Comparison of ENCODE assay signal across 23 mouse cellular contexts in the genomic region with DNA sequence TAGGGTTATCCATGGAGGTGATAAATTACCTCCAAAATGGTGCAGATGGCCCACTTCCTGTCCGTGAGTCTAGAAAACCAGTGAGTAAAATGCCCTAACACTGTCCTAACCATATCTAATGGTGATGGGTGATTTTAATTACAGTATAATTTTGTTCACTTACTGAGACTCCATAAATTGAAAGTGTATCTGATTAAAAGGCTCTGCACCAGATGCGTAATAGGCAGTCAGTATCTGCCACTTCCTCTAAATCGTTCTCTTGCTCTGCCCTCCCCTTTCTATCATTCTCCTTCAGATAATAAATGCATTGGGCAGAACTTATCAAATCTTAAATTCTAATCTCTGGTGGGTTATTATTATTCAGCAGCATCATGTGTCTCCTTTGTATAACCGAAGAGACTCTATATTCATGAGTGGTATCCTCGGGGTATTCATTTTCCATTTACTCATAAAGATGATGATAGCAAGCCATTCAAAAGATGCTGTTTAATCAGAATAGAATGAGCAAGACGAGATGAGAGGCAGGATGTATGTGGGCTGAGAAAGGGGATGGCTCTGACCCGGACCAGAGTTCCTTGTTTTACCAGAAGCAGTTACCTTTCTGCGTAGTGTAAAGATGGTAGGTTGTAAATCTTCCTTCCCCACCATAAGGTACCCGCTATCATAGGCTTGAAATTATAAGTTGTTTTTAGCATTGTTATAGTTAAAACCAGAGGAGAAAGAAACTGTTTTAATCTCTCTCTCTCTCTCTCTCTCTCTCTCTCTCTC. TPM values are rescaled to one million over a fixed set of nuclear protein-coding genes. Genes with fewer than 3 reads are reported as not detected.
DNase-seq lines count a peak whose midpoint lies in the region; ATAC-seq and TF ChIP-seq lines count a peak whose summit lies in the region.
"Had no signal": no experiment of that assay in that cellular context is flagged by ENCODE, and none has a peak within 500 bp of the region (broad histone marks: within the 10 kb centered on the region; RNA-seq: fewer than 3 reads in every experiment).

No protein-coding gene starts in this region.

- no peak for TF ChIP-seq CTCF in brain, embryonic 14.5 days (IDR thresholded peaks at IDR 0.05; ENCODE audit: borderline replicate concordance, extremely low read depth, insufficient read depth, insufficient read length)

- no peak overlapping the region for H3K9ac ChIP-seq in midbrain, embryonic 12.5 days (replicated peaks)
- H3K9ac ChIP-seq in midbrain, embryonic 11.5 days (ENCODE audit: low read length): no peak overlapping the region
- no peak overlapping the region for H3K9ac ChIP-seq in hindbrain, embryonic 14.5 days
- no peak overlapping the region for H3K9ac ChIP-seq in midbrain, embryonic 16.5 days (ENCODE audit: low read depth, low read length)
- no peak overlapping the region for H3K9ac ChIP-seq in intestine, embryonic 15.5 days
- H3K9ac ChIP-seq: embryonic facial prominence, embryonic 12.5 days; forebrain, embryonic 15.5 days; heart, embryonic 13.5 days had no signal

- no peaks in the 10 kb centered on the region for H3K4me1 ChIP-seq in midbrain, embryonic 12.5 days
- no peaks in the 10 kb centered on the region for H3K4me1 ChIP-seq in midbrain, embryonic 11.5 days (ENCODE audit: control insufficient read depth, insufficient read depth, low read length)
- H3K4me1 ChIP-seq in hindbrain, embryonic 14.5 days (replicated peaks; ENCODE audit: control insufficient read depth, insufficient read depth, low read length): no peaks in the 10 kb centered on the region
- H3K4me1 ChIP-seq in midbrain, embryonic 16.5 days (ENCODE audit: control insufficient read depth, insufficient read depth, low read length): no peaks in the 10 kb centered on the region
- no peaks in the 10 kb centered on the region for H3K4me1 ChIP-seq in intestine, embryonic 15.5 days (replicated peaks)
- H3K4me1 ChIP-seq: embryonic facial prominence, embryonic 12.5 days; forebrain, embryonic 15.5 days had no signal

- DNase-seq in midbrain, embryonic 11.5 days (ENCODE audit: low spot score, missing footprints): no peak
- peak; percentile 17 for DNase-seq in brain, embryonic 14.5 days (ENCODE audit: low read depth)
- DNase-seq in hindbrain, embryonic 14.5 days (ENCODE audit: low spot score): peak; percentile 26
- no peak for DNase-seq in right cerebral cortex, postnatal 10 days (ENCODE audit: low spot score in 2 of 2)
- no peak for DNase-seq in thymus, postnatal 25 days
- DNase-seq: adrenal gland, adult 2 months; adrenal gland, postnatal 36 days; cerebellum, adult 11-12 months; cerebellum, adult 9-10 months; cerebellum, postnatal 25 days; gastrocnemius, postnatal 36 days; heart, adult 11 months; heart, postnatal 4 days had no signal

- no peak for TF ChIP-seq POLR2A in brain, embryonic 14.5 days (IDR thresholded peaks at IDR 0.05; ENCODE audit: borderline replicate concordance, extremely low read depth, insufficient read depth, insufficient read length, poor library complexity, severe bottlenecking)

- peak; percentile 63 for ATAC-seq in midbrain, embryonic 12.5 days (ENCODE audit: low FRiP score, low read depth)
- ATAC-seq in midbrain, embryonic 11.5 days (ENCODE audit: low FRiP score): no peak
- ATAC-seq in hindbrain, embryonic 14.5 days (ENCODE audit: low FRiP score): peak; percentile 59; the same call in 1 of the 2 replicates
- peak; percentile 51; the same call in 1 of the 2 replicates for ATAC-seq in midbrain, embryonic 16.5 days
- no peak for ATAC-seq in intestine, embryonic 15.5 days
- ATAC-seq: forebrain, embryonic 15.5 days; inflammation-experienced regulatory T-cells, adult 6 months had no signal

- no peaks in the 10 kb centered on the region for H3K9me3 ChIP-seq in midbrain, embryonic 12.5 days
- no peaks in the 10 kb centered on the region for H3K9me3 ChIP-seq in midbrain, embryonic 11.5 days (ENCODE audit: control insufficient read depth, low read length)
- H3K9me3 ChIP-seq in hindbrain, embryonic 14.5 days (ENCODE audit: control insufficient read depth, low read length): no peaks in the 10 kb centered on the region
- H3K9me3 ChIP-seq in midbrain, embryonic 16.5 days (replicated peaks; ENCODE audit: control insufficient read depth, low read length, poor library complexity, severe bottlenecking): no peaks in the 10 kb centered on the region
- H3K9me3 ChIP-seq in intestine, embryonic 15.5 days: no peaks in the 10 kb centered on the region
- H3K9me3 ChIP-seq: embryonic facial prominence, embryonic 12.5 days; forebrain, embryonic 15.5 days; heart, embryonic 13.5 days had no signal

- no peak overlapping the region for H3K4me3 ChIP-seq in midbrain, embryonic 12.5 days
- H3K4me3 ChIP-seq in midbrain, embryonic 11.5 days (ENCODE audit: low read depth, low read length): no peak overlapping the region
- H3K4me3 ChIP-seq in hindbrain, embryonic 14.5 days (replicated peaks; ENCODE audit: low read length): no peak overlapping the region
- no peak overlapping the region for H3K4me3 ChIP-seq in midbrain, embryonic 16.5 days (ENCODE audit: low read depth, low read length)
- no peak overlapping the region for H3K4me3 ChIP-seq in intestine, embryonic 15.5 days (replicated peaks)
- H3K4me3 ChIP-seq: embryonic facial prominence, embryonic 12.5 days; forebrain, embryonic 15.5 days; heart, embryonic 13.5 days had no signal

- H3K27me3 ChIP-seq in midbrain, embryonic 12.5 days: no peaks in the 10 kb centered on the region
- H3K27me3 ChIP-seq in midbrain, embryonic 11.5 days (ENCODE audit: control insufficient read depth, insufficient read depth, low read length): no peaks in the 10 kb centered on the region
- H3K27me3 ChIP-seq in hindbrain, embryonic 14.5 days (ENCODE audit: control insufficient read depth, insufficient read depth, low read length): no peaks in the 10 kb centered on the region
- H3K27me3 ChIP-seq in midbrain, embryonic 16.5 days (ENCODE audit: control insufficient read depth, insufficient read depth, low read depth, low read length): no peaks in the 10 kb centered on the region
- no peaks in the 10 kb centered on the region for H3K27me3 ChIP-seq in intestine, embryonic 15.5 days (replicated peaks)
- H3K27me3 ChIP-seq: CH12.LX; embryonic facial prominence, embryonic 12.5 days; forebrain, embryonic 15.5 days; heart, embryonic 13.5 days had no signal

- WGBS in midbrain, embryonic 12.5 days: 75% methylated on average over 9 of the region's 9 CpGs
- WGBS in midbrain, embryonic 11.5 days: 82% methylated on average over 9 of the region's 9 CpGs
- whole genome bisulfite sequencing in hindbrain, embryonic 14.5 days: 51% methylated on average over 9 of the region's 9 CpGs
- WGBS in midbrain, embryonic 16.5 days: 59% methylated on average over 9 of the region's 9 CpGs
- 75% methylated on average over 9 of the region's 9 CpGs for WGBS in intestine, embryonic 15.5 days

- H3K36me3 ChIP-seq in midbrain, embryonic 12.5 days: no peaks in the 10 kb centered on the region
- no peaks in the 10 kb centered on the region for H3K36me3 ChIP-seq in midbrain, embryonic 11.5 days (ENCODE audit: control insufficient read depth, insufficient read depth, low read length)
- H3K36me3 ChIP-seq in hindbrain, embryonic 14.5 days (replicated peaks; ENCODE audit: control insufficient read depth, insufficient read depth): no peaks in the 10 kb centered on the region
- no peaks in the 10 kb centered on the region for H3K36me3 ChIP-seq in midbrain, embryonic 16.5 days (ENCODE audit: control insufficient read depth, insufficient read depth, low read length)
- no peaks in the 10 kb centered on the region for H3K36me3 ChIP-seq in intestine, embryonic 15.5 days
- H3K36me3 ChIP-seq: embryonic facial prominence, embryonic 12.5 days; forebrain, embryonic 15.5 days; heart, embryonic 13.5 days had no signal

- H3K27ac ChIP-seq in midbrain, embryonic 12.5 days (replicated peaks): no peak overlapping the region
- H3K27ac ChIP-seq in midbrain, embryonic 11.5 days (ENCODE audit: low read depth, low read length): no peak overlapping the region
- no peak overlapping the region for H3K27ac ChIP-seq in hindbrain, embryonic 14.5 days
- H3K27ac ChIP-seq in midbrain, embryonic 16.5 days (ENCODE audit: low read length): no peak overlapping the region
- H3K27ac ChIP-seq in intestine, embryonic 15.5 days: no peak overlapping the region
- H3K27ac ChIP-seq: embryonic facial prominence, embryonic 12.5 days; forebrain, embryonic 15.5 days; heart, embryonic 13.5 days had no signal

- H3K4me2 ChIP-seq in midbrain, embryonic 12.5 days (replicated peaks): no peak overlapping the region
- no peak overlapping the region for H3K4me2 ChIP-seq in midbrain, embryonic 11.5 days
- no peak overlapping the region for H3K4me2 ChIP-seq in hindbrain, embryonic 14.5 days (replicated peaks)
- H3K4me2 ChIP-seq in midbrain, embryonic 16.5 days (ENCODE audit: low read length): no peak overlapping the region
- H3K4me2 ChIP-seq in intestine, embryonic 15.5 days (replicated peaks): no peak overlapping the region
- H3K4me2 ChIP-seq: embryonic facial prominence, embryonic 12.5 days; forebrain, embryonic 15.5 days; heart, embryonic 13.5 days had no signal

RNA-seq across cellular contexts. Expression of gene Tinag, which starts 9.0 kb away (rescaled TPM):
- 0.17 and 0.22 TPM in 2 replicates for polyA plus RNA-seq in midbrain, embryonic 12.5 days (2016; fragmentation: Nextera tagmentation; extraction: Ambion mirVana)
- polyA plus RNA-seq in midbrain, embryonic 11.5 days (2014; fragmentation: Nextera tagmentation; extraction: Ambion mirVana): 0.30 and 0.36 TPM in 2 replicates
- polyA plus RNA-seq in brain, embryonic 14.5 days (2012; rRNA removed): not detected in 2 replicates
- not detected in 2 replicates for polyA plus RNA-seq in hindbrain, embryonic 14.5 days (2014; fragmentation: Nextera tagmentation; extraction: Ambion mirVana)
- polyA plus RNA-seq in midbrain, embryonic 16.5 days (2015; fragmentation: Nextera tagmentation; extraction: Ambion mirVana): not detected in 2 replicates
- polyA plus RNA-seq in intestine, embryonic 15.5 days (2015; fragmentation: Nextera tagmentation; extraction: Ambion mirVana): 12.4 and 15.2 TPM in 2 replicates
- polyA plus RNA-seq: adrenal gland, adult 2 months; cortical plate, adult 2 months; forebrain, embryonic 15.5 days; heart, postnatal 0 days; inflammation-experienced regulatory T-cells, adult 6 months had no signal

Comparison
In these comparisons a context has a peak if more than half of its experiments do, and no peak if none do; other contexts are left out.
1. ATAC-seq: peak in midbrain, embryonic 12.5 days (single experiment), hindbrain, embryonic 14.5 days (single experiment) and midbrain, embryonic 16.5 days (single experiment); none in midbrain, embryonic 11.5 days (single experiment) and intestine, embryonic 15.5 days (single experiment).
2. DNase-seq: peak in brain, embryonic 14.5 days (single experiment) and hindbrain, embryonic 14.5 days (single experiment); none in midbrain, embryonic 11.5 days (single experiment), right cerebral cortex, postnatal 10 days (0 of 2) and thymus, postnatal 25 days (single experiment).